Mouse (Mus musculus): ENCODE measurements around the gene Mgat4b.

Gene Mgat4b

GRCm38 (mm10) chr11:50201590-50201989, 9.1 kb upstream of the Mgat4b start:
- no peak for DNase-seq

DNA sequence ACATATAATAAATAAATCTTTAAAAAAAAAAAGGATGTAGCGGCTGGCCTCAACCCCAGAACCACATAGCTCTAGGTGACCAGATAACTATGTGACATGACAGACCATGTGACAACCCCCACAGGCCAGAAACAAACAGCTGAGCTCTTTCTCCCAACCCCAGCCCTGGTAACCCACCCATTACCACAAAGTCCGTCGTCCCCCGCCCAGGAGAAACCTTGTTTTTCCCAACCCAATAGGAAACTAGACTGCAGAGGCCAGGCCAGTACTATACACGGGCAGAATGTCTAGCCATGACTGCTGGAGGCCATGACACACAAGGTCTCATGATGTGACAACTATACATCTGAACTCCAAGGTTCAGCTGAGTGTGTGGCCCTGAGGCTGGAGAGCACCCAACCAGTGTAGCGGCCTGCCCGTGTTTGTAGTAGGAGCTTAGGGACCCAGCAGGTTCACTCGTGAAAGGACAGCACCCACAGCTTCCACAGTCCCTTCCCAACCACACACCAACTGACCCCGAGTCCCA, 7.3 kb upstream of the Mgat4b start:
- DNase-seq: no peak

GRCm38 (mm10) chr11:50205434-50205833, 5.3 kb upstream of the Mgat4b start:
- DNase-seq: no peak

GRCm38 (mm10) chr11:50206037-50206436, 4.7 kb upstream of the Mgat4b start:
- no peak for DNase-seq

GRCm38 (mm10) chr11:50207344-50207743, 3.3 kb upstream of the Mgat4b start:
- DNase-seq: no peak

- DNase-seq: no peak
Observed at GRCm38 (mm10) chr11:50208039-50208438, 2.7 kb upstream of the Mgat4b start.

GRCm38 (mm10) chr11:50210101-50210504, 587 bp upstream of the Mgat4b start:
- DNase-seq: peak; percentile 91 to 93

GRCm38 (mm10) chr11:50211322-50212059, 801 bp downstream of the Mgat4b start:
- DNase-seq: no peak

DNA sequence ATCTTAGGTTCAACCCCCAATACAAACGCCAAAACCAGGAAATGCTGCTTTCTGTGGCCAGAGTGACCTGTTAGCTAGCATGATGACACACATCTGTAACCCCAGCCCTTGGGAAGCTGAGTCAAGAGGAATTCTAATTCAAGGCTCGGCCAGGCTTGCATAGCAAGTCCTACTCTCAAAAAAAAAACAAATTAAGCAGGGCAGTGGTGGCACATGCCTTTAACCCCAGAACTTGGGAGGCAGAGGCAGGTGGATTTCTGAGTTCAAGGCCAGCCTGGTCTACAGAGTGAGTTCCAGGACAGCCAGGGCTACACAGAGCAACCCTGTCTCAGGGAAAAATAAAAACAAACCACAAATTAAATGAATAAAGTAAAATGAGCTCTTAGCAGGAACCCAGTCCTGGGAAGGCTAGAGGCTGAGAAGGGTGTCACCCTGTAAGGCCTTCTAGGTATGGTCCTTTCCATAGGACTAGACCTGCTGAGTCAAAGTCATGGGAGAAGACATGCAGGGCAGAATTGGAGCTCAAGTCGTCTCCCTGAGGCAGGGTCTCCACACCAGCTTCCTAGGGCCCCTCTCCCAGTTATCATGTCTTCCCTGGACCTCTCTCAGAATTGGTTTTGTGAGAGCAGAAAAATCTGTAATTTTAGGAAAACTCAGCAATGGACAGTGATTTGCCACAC, 1.5 kb downstream of the Mgat4b start:
- no peak for DNase-seq

DNA sequence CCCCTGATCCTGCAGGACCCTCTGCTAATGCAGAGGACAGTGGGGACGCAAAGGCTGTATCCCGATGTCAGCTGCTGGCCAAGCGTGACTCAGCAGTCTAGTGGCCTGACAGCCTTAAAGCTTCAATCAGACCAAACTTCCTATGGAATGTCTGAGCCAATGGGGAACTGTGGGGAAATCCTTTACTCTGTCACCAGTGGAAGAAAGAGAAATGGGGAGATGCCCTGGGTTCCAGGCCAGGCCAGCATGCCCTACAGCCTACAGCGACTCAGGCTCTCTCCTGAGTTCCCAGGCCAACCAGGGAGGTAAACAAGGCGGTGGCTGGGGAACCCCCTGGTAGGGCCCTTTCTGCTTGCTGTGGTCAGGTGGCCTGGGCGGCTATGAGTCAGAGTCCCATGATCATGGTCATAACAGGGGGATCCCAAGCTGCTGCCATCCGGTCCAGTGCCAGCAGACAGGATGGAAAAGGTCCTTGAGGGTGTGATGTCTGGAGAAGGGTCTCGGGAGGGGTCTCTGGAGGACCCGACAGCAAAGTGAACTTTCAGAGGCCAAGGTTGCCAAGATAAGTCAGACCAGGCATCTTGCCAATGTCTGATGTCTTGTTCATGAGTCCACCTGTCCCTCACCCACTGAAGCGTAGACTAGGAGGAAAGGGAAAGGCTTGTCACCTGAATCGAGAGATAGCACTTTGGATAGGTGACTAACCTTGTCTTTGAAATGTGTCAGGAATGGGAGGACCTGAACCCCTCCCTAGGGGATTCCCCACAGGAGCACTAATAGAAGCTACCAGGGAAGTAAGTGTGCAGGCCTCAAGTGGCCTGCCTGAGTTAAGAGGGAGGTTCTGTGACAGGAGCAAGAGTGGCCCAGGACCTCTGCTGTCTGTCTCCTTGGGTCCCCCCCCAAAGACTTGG, 2.4 kb downstream of the Mgat4b start:
- no peak for DNase-seq

DNA sequence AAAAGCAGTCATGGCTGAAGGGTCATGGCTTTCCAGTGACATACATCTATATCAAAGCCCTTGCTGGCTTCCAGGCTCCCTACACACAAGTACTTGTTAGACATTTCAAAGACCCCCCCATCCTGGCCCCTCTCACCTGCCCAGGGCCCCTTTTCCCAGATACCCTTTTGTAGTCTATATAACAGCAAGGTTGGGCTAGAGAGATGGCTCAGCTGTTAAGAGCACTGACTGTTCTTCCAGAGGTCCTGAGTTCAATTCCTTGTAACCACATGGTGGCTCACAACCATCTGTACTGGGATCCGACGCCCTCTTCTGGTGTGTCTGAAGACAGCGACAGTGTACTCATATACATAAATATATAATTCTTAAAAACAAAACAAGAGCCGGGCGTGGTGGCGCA, 3.9 kb downstream of the Mgat4b start:
- no peak for DNase-seq

DNA sequence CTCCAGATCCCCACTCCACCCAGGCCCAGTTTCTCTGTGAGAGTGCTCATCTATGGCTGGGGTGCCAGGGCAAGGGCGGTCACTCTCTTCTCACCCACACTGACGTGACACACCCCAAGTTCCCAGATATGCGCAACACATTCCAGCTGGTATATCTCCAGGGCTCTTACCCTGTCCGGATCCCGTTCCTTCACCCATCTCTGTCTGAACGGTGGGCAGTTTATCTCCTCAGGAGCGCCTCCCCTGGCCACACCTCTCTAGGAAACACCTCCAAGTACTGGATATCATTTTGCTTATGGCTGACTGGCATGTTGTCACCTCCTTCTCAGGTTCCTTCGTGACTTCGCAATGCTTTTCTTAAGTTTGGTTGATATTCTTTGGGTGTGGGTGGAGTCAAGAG, 4.9 kb downstream of the Mgat4b start:
- no peak for DNase-seq

DNA sequence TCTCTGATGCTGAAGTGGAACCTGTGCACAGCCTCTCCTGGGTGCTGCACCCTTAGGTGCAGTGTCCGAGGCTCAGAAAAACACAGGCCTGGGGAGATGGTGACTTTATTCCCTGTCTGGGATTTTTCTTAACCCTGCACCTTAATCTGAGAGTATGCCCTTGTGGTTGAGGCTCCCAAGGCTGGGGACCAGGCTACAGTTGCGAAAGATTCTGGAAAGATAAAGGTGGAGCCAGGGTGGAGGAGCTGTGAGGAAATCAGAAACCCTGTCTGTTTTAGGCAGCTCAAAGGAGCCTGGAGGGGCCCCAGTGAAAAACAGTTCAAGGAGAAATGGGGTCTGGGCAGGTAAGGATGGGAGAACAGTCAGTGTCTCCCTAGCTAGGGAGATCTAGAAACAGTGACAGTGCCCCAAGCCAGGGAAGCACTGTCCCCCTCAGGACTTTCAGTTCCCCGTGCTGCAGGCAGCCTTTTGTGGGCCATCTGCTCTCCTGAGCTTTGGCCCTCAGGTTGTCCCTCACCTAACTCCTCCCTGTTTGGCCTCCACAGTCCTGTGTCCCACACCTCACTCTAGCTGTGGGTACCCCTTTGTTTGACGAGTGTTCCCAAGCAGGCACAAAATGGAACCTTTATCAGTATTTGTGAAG, 6.2 kb downstream of the Mgat4b start:
- no peak for DNase-seq

DNA sequence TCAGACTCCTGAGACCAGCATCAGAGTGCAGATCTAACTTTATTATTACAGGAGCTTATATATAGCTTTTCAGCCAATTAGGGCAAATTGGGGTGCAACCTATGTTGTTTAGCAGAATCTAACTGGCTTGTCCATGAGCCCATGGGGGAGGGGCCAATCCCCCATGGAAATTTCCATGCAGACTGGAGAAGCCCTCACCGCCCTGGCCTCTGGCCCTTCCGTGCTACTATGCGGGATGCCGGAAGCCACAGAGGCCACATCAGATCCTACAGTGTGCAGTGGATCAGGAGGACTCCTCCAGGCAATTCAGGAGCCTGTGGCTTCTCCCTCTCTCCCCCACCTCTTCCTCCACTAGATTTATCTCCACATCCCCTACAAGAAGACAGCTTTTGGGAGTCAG, 7.1 kb downstream of the Mgat4b start:
- DNase-seq: no peak

GRCm38 (mm10) chr11:50219833-50220232, 9.1 kb downstream of the Mgat4b start:
- DNase-seq: no peak

DNA sequence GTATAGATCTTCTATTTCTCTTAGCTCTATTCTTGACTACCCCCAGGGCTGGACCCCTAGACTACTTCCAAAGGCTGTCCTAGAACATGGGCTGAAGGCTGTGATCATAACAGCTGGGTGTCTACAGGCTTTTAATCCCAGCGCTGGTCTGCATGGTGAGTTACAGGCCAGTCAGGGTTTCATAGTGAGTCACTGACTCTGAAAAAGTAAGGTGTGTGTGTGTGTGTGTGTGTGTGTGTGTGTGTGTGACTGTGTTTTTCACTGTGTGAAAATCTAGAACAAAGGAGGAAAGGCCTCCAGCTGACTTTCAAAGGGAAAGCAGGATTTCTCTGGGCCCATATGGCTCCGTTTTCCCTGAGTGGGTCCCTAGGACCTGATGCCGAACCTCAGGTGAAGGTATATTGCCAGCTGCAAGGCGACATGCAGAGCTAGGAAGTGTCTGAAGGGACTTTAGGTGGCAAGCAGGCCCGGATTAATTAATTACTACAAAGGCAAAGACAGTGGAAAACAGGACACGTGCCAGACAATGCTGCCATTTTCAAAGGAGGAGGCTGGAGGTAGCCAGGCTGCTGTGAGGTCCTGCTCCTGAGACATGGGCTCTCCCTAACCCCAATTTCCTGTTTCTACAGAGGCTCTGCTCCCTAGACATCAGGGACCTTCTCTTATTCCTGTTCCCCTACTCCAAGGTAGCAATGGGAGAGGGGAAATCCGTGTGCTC, 12.0 kb downstream of the Mgat4b start:
- DNase-seq: no peak

GRCm38 (mm10) chr11:50223783-50224662, 13.3 kb downstream of the Mgat4b start:
- no peak for DNase-seq

DNA sequence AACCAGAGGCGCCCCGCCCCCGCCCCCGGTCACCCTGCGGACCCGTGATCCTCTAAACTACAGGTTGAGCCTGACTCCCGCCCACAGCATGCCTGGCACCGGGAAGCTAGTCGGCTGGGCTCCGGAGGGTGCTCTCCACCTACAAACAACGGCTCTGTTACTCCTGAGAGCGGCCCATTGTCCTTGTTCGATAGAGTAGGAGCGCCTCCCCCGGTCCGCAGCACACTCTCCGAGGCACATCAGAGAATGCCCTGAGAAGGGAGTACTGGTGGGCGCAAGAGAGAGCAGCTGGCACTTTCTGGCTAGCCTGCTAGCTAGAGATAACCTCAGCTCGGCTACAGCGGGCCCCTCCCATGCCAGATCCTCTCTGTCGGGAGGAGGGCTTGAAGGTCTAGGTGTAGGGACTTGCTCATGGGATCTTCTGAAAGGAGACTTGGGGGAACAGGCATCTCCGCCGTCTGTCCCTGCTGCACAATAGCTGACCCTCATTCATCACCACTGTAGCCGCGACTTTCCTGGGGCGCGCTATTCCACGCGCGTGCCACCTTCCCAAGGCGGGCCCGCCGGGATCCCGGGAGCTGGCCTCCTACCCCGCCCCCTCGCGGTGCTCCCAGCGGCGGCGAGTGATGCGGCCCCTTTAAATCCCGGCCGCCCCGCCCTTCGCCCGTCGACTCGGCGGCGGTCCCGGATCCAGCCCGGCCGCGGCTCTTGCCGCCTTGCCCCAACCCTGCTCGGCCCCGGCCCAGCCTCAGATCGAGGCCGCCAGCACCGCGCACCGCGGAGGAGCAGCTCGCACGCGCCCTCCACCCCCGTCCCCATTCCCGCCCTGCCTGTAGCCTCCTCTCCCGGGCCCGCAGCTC, 14.2 kb downstream of the Mgat4b start:
- peak; percentile 60 to 70 for DNase-seq

GRCm38 (mm10) chr11:50225611-50226378, 15.1 kb downstream of the Mgat4b start:
- peak; percentile 36 to 46 for DNase-seq

Measured in thymus, postnatal 36 days (tissue).